Mouse (Mus musculus): Measurements from ENCODE around the gene Bcl2. TPM values are rescaled to one million over a fixed set of nuclear protein-coding genes. Genes with fewer than 3 reads are reported as not detected.

The Bcl2 gene
- polyA plus RNA-seq, 1 experiment from 2014 or later: 8.1 TPM

- 79% methylated on average over 5 of the region's 5 CpGs for WGBS
These were observed 86.8 kb downstream of the Bcl2 start for GRCm38 (mm10) chr1:106627241-106627640.

GRCm38 (mm10) chr1:106620174-106620931, 93.7 kb downstream of the Bcl2 start:
- no peak for DNase-seq (ENCODE audit: extremely low spot score, low spot score)
- WGBS: 80% methylated on average over 3 of the region's 3 CpGs
- Histone ChIP-seq H3K27ac (no peak overlapping the region), H3K36me3 (replicated peaks) (no peaks in the 10 kb centered on the region), H3K4me1 (0 out of 2 replicates have a peak, but pooled peaks cover 4% of the 10 kb centered on the region), H3K27me3 (ENCODE audit: poor library complexity, severe bottlenecking) (no peaks in the 10 kb centered on the region), H3K9me3 (no peaks in the 10 kb centered on the region), H3K4me3 (no peak overlapping the region)

More at GRCm38 (mm10) chr1:106627241-106627640, 86.8 kb downstream of the Bcl2 start:
- Histone ChIP-seq H3K27ac (no peak overlapping the region), H3K36me3 (replicated peaks) (no peaks in the 10 kb centered on the region), H3K4me3 (no peak overlapping the region), H3K4me1 (peaks cover 27% of the 10 kb centered on the region), H3K9me3 (no peaks in the 10 kb centered on the region), H3K27me3 (ENCODE audit: poor library complexity, severe bottlenecking) (no peaks in the 10 kb centered on the region)
- DNase-seq (ENCODE audit: extremely low spot score, low spot score): no peak

GRCm38 (mm10) chr1:106618814-106619213, 95.3 kb downstream of the Bcl2 start:
- 96% methylated on average over 3 of the region's 3 CpGs for WGBS
- Histone ChIP-seq H3K4me1 (0 out of 2 replicates have a peak, but pooled peaks cover 4% of the 10 kb centered on the region), H3K36me3 (replicated peaks) (no peaks in the 10 kb centered on the region), H3K4me3 (no peak overlapping the region), H3K27me3 (ENCODE audit: poor library complexity, severe bottlenecking) (no peaks in the 10 kb centered on the region), H3K9me3 (no peaks in the 10 kb centered on the region), H3K27ac (no peak overlapping the region)
- DNase-seq (ENCODE audit: extremely low spot score, low spot score): no peak

DNA sequence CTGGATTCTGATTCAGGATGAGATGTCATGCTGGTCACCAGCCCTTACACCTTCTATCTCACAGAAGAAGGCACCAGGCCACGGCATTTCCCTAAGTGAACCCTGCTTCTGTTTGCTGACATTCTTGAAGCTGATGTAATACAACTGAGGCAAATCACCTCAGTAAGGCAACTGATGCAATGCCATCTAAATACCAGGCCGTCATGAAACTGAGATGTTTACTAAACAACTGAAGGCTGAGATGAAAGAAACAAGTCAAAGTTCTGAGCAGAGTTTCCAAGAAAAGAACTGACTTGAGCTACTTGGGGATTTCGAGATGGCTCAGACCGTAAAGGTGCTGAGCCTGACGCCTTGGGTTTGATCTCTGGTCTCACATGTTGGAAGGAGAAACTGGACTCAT, 97.1 kb downstream of the Bcl2 start:
- Histone ChIP-seq H3K4me1 (0 out of 2 replicates have a peak, but pooled peaks cover 4% of the 10 kb centered on the region), H3K4me3 (no peak overlapping the region), H3K9me3 (no peaks in the 10 kb centered on the region), H3K27ac (no peak overlapping the region), H3K36me3 (replicated peaks) (no peaks in the 10 kb centered on the region), H3K27me3 (ENCODE audit: poor library complexity, severe bottlenecking) (no peaks in the 10 kb centered on the region)
- no peak for DNase-seq (ENCODE audit: extremely low spot score, low spot score)
- WGBS: 90% methylated on average over 5 of the region's 5 CpGs

DNA sequence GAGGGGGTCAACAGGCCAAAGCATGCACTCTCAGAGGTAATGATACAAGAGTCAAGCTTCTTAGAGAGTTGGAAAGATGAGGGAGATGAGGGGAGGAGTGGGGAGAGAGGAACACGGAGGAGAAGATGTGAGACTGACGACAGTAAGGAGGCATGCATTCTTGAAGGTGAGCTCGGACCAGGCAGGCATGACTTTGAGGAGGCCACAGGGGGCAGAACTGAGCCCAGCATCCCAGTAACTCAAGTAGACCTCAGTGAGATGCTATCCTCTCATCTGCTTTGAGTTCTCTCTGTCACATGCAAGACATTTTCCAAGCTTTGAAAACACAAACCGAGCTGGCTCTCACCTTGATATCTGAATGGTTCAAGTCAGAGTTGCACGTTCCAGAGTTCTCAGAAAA, 100.7 kb downstream of the Bcl2 start:
- H3K27me3 ChIP-seq (ENCODE audit: poor library complexity, severe bottlenecking): no peaks in the 10 kb centered on the region
- H3K36me3 ChIP-seq (replicated peaks): no peaks in the 10 kb centered on the region
- H3K4me3 ChIP-seq: no peak overlapping the region
- WGBS: 86% methylated on average over 5 of the region's 5 CpGs
- H3K27ac ChIP-seq: no peak overlapping the region
- peaks cover 9% of the 10 kb centered on the region; the same call in 1 of the 2 replicates for H3K4me1 ChIP-seq
- H3K9me3 ChIP-seq: no peaks in the 10 kb centered on the region
- no peak for DNase-seq (ENCODE audit: extremely low spot score, low spot score)

GRCm38 (mm10) chr1:106612166-106613031, 101.7 kb downstream of the Bcl2 start:
- no peaks in the 10 kb centered on the region for H3K36me3 ChIP-seq (replicated peaks)
- no peaks in the 10 kb centered on the region for H3K9me3 ChIP-seq
- H3K27me3 ChIP-seq (ENCODE audit: poor library complexity, severe bottlenecking): no peaks in the 10 kb centered on the region
- H3K4me3 ChIP-seq: no peak overlapping the region
- DNase-seq (ENCODE audit: extremely low spot score, low spot score): no peak
- peaks cover 9% of the 10 kb centered on the region; the same call in 1 of the 2 replicates for H3K4me1 ChIP-seq
- H3K27ac ChIP-seq: no peak overlapping the region
- WGBS: 81% methylated on average over 8 of the region's 8 CpGs

GRCm38 (mm10) chr1:106611246-106611645, 102.8 kb downstream of the Bcl2 start:
- peaks cover 9% of the 10 kb centered on the region; the same call in 1 of the 2 replicates for H3K4me1 ChIP-seq
- H3K27me3 ChIP-seq (ENCODE audit: poor library complexity, severe bottlenecking): no peaks in the 10 kb centered on the region
- no peak overlapping the region for H3K4me3 ChIP-seq
- H3K36me3 ChIP-seq (replicated peaks): no peaks in the 10 kb centered on the region
- WGBS: 77% methylated on average over 6 of the region's 6 CpGs
- DNase-seq (ENCODE audit: extremely low spot score, low spot score): no peak
- no peak overlapping the region for H3K27ac ChIP-seq
- no peaks in the 10 kb centered on the region for H3K9me3 ChIP-seq

- Histone ChIP-seq H3K36me3 (replicated peaks) (no peaks in the 10 kb centered on the region), H3K4me3 (no peak overlapping the region), H3K4me1 (peaks cover 14% of the 10 kb centered on the region), H3K27me3 (ENCODE audit: poor library complexity, severe bottlenecking) (no peaks in the 10 kb centered on the region), H3K27ac (no peak overlapping the region), H3K9me3 (no peaks in the 10 kb centered on the region)
- 90% methylated on average over 4 of the region's 4 CpGs for WGBS
- DNase-seq (ENCODE audit: extremely low spot score, low spot score): no peak
These were observed 105.8 kb downstream of the Bcl2 start for GRCm38 (mm10) chr1:106608098-106608778.

- WGBS: 88% methylated on average over 5 of the region's 5 CpGs
- Histone ChIP-seq H3K4me1 (peaks cover 20% of the 10 kb centered on the region), H3K27me3 (ENCODE audit: poor library complexity, severe bottlenecking) (no peaks in the 10 kb centered on the region), H3K4me3 (no peak overlapping the region), H3K27ac (no peak overlapping the region), H3K9me3 (no peaks in the 10 kb centered on the region), H3K36me3 (replicated peaks) (no peaks in the 10 kb centered on the region)
- DNase-seq (ENCODE audit: extremely low spot score, low spot score): no peak
These were observed 107.1 kb downstream of the Bcl2 start for GRCm38 (mm10) chr1:106606951-106607350.

DNA sequence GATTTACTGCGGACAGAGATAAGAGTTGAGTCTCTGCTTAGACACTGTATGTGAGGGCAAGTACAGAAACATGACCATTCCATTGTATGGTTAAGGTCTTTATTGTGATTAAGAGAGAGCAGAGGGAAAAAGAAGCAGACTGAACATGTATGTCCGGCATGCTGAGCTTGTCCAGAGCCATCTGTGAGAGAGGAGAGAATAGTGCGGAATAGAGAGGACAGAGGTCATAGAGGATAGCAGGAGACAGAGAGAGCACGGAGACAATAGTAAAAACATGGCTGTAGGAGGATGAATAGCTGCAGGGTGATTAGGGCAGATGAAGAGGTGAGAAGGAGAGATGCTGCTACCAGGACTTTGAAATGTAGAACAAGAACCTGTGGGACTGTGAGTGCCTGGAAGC, 110.7 kb downstream of the Bcl2 start:
- peaks cover 11% of the 10 kb centered on the region for H3K4me1 ChIP-seq
- 73% methylated on average over 4 of the region's 4 CpGs for WGBS
- H3K4me3 ChIP-seq: no peak overlapping the region
- H3K36me3 ChIP-seq (replicated peaks): no peaks in the 10 kb centered on the region
- no peak overlapping the region for H3K27ac ChIP-seq
- DNase-seq (ENCODE audit: extremely low spot score, low spot score): no peak
- no peaks in the 10 kb centered on the region for H3K27me3 ChIP-seq (ENCODE audit: poor library complexity, severe bottlenecking)
- H3K9me3 ChIP-seq: no peaks in the 10 kb centered on the region

DNA sequence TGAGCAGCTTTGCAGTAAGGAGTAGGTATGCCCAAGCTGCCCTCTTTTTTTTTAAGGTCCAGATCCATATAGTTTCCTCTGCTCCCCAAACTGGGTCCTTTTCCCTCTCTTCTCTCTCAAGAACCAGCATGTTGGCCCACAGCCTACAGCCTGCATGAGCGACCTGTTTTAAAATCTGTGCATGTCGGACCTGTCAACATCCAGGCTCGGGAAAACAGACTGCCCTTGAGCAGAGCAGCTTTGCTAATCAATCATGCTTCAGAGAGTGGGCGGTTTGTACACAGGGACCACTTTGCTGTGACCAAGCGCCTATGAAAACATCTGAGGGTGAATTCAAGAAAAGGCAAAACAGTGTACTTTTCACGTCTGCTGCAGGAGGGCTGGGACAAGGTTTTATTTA, 111.1 kb downstream of the Bcl2 start:
- Histone ChIP-seq H3K9me3 (no peaks in the 10 kb centered on the region), H3K4me1 (peaks cover 11% of the 10 kb centered on the region), H3K4me3 (no peak overlapping the region), H3K27me3 (ENCODE audit: poor library complexity, severe bottlenecking) (no peaks in the 10 kb centered on the region), H3K36me3 (replicated peaks) (no peaks in the 10 kb centered on the region), H3K27ac (no peak overlapping the region)
- WGBS: 74% methylated on average over 6 of the region's 6 CpGs
- no peak for DNase-seq (ENCODE audit: extremely low spot score, low spot score)

GRCm38 (mm10) chr1:106602536-106602935, 111.5 kb downstream of the Bcl2 start:
- DNase-seq (ENCODE audit: extremely low spot score, low spot score): no peak
- Histone ChIP-seq H3K27me3 (ENCODE audit: poor library complexity, severe bottlenecking) (no peaks in the 10 kb centered on the region), H3K4me1 (peaks cover 11% of the 10 kb centered on the region), H3K9me3 (no peaks in the 10 kb centered on the region), H3K36me3 (replicated peaks) (no peaks in the 10 kb centered on the region), H3K27ac (no peak overlapping the region), H3K4me3 (no peak overlapping the region)
- 80% methylated on average over 5 of the region's 5 CpGs for WGBS
